Mouse (Mus musculus): ENCODE results near the gene Fam122c. TPM values are rescaled to one million over a fixed set of nuclear protein-coding genes. Genes with fewer than 3 reads are reported as not detected.

The Fam122c gene
- polyA plus RNA-seq, 1 experiment from 2014 or later, result not detected

- 53% methylated on average over 2 of the region's 2 CpGs for WGBS
- no peak overlapping the region for H3K27ac ChIP-seq (replicated peaks; ENCODE audit: low read depth, low read length)
- H3K36me3 ChIP-seq (ENCODE audit: control insufficient read depth, insufficient read depth, low read length), result no peaks in the 10 kb centered on the region
- no peaks in the 10 kb centered on the region for H3K4me1 ChIP-seq (ENCODE audit: control insufficient read depth, insufficient read depth, low read length)
- H3K9ac ChIP-seq (ENCODE audit: low read depth, low read length), result no peak overlapping the region
- no peak overlapping the region for H3K4me3 ChIP-seq (ENCODE audit: low read depth, low read length)
- H3K9me3 ChIP-seq (ENCODE audit: control insufficient read depth, low read length), result no peaks in the 10 kb centered on the region
- ATAC-seq (ENCODE audit: low read depth) (no peak), DNase-seq (ENCODE audit: low spot score) (no peak)
- no peaks in the 10 kb centered on the region for H3K27me3 ChIP-seq (replicated peaks; ENCODE audit: control insufficient read depth, insufficient read depth, low read length)
- H3K4me2 ChIP-seq (ENCODE audit: low read depth, low read length), result no peak overlapping the region
Measured at GRCm38 (mm10) chrX:53341531-53341930, 68.3 kb downstream of the Fam122c start.

GRCm38 (mm10) chrX:53348374-53348773 is 75.2 kb downstream of the Fam122c start:
- H3K4me3 ChIP-seq (ENCODE audit: low read depth, low read length), result no peak overlapping the region
- WGBS, result 86% methylated on average over 4 of the region's 4 CpGs
- no peak overlapping the region for H3K27ac ChIP-seq (replicated peaks; ENCODE audit: low read depth, low read length)
- DNase-seq (ENCODE audit: low spot score) (no peak), ATAC-seq (ENCODE audit: low read depth) (no peak)
- peaks cover 14% of the 10 kb centered on the region for H3K36me3 ChIP-seq (ENCODE audit: control insufficient read depth, insufficient read depth, low read length)
- H3K4me2 ChIP-seq (ENCODE audit: low read depth, low read length), result no peak overlapping the region
- H3K9ac ChIP-seq (ENCODE audit: low read depth, low read length), result no peak overlapping the region
- H3K9me3 ChIP-seq (ENCODE audit: control insufficient read depth, low read length), result no peaks in the 10 kb centered on the region
- H3K4me1 ChIP-seq (ENCODE audit: control insufficient read depth, insufficient read depth, low read length), result no peaks in the 10 kb centered on the region
- H3K27me3 ChIP-seq (replicated peaks; ENCODE audit: control insufficient read depth, insufficient read depth, low read length), result no peaks in the 10 kb centered on the region

- Histone ChIP-seq H3K9ac (ENCODE audit: low read depth, low read length) (no peak overlapping the region), H3K9me3 (ENCODE audit: control insufficient read depth, low read length) (no peaks in the 10 kb centered on the region), H3K27me3 (replicated peaks; ENCODE audit: control insufficient read depth, insufficient read depth, low read length) (no peaks in the 10 kb centered on the region), H3K4me1 (ENCODE audit: control insufficient read depth, insufficient read depth, low read length) (no peaks in the 10 kb centered on the region; the same call in 1 of the 2 replicates), H3K4me3 (ENCODE audit: low read depth, low read length) (no peak overlapping the region), H3K36me3 (ENCODE audit: control insufficient read depth, insufficient read depth, low read length) (no peaks in the 10 kb centered on the region), H3K27ac (replicated peaks; ENCODE audit: low read depth, low read length) (no peak overlapping the region), H3K4me2 (ENCODE audit: low read depth, low read length) (no peak overlapping the region)
- 80% methylated on average over 7 of the region's 7 CpGs for WGBS
- ATAC-seq (ENCODE audit: low read depth) (no peak), DNase-seq (ENCODE audit: low spot score) (no peak)
Measured at GRCm38 (mm10) chrX:53364668-53365383, 91.6 kb downstream of the Fam122c start.

GRCm38 (mm10) chrX:53369534-53370365 is 96.5 kb downstream of the Fam122c start:
- Histone ChIP-seq H3K9ac (ENCODE audit: low read depth, low read length) (peak overlapping the region; percentile 73), H3K4me1 (ENCODE audit: control insufficient read depth, insufficient read depth, low read length) (no peaks in the 10 kb centered on the region; the same call in 1 of the 2 replicates), H3K4me3 (ENCODE audit: low read depth, low read length) (peak overlapping the region; percentile 58), H3K36me3 (ENCODE audit: control insufficient read depth, insufficient read depth, low read length) (no peaks in the 10 kb centered on the region), H3K27ac (replicated peaks; ENCODE audit: low read depth, low read length) (peak overlapping the region; percentile 82), H3K4me2 (ENCODE audit: low read depth, low read length) (peak overlapping the region; percentile 58), H3K27me3 (replicated peaks; ENCODE audit: control insufficient read depth, insufficient read depth, low read length) (no peaks in the 10 kb centered on the region), H3K9me3 (ENCODE audit: control insufficient read depth, low read length) (no peaks in the 10 kb centered on the region)
- ATAC-seq (ENCODE audit: low read depth) (peak; percentile 76), DNase-seq (ENCODE audit: low spot score) (peak; percentile 44)
- 18% methylated on average over 25 of the region's 25 CpGs for WGBS

GRCm38 (mm10) chrX:53370366-53370740 is 97.1 kb downstream of the Fam122c start, which contains the start of gene Mospd1:
Gene Mospd1, minus strand, starts transcription at chrX:53370502.
- peak within 1 kb of the TSS; percentile 58 for H3K4me3 ChIP-seq (ENCODE audit: low read depth, low read length)
- H3K9ac ChIP-seq (ENCODE audit: low read depth, low read length), result peak within 1 kb of the TSS; percentile 73
- no peaks in the 10 kb centered on the region for H3K36me3 ChIP-seq (ENCODE audit: control insufficient read depth, insufficient read depth, low read length)
- 28% methylated on average over 7 of the region's 15 CpGs for WGBS
- no peaks in the 10 kb centered on the region; the same call in 1 of the 2 replicates for H3K4me1 ChIP-seq (ENCODE audit: control insufficient read depth, insufficient read depth, low read length)
- no peaks in the 10 kb centered on the region for H3K9me3 ChIP-seq (ENCODE audit: control insufficient read depth, low read length)
- ATAC-seq (ENCODE audit: low read depth) (peak; percentile 96), DNase-seq (ENCODE audit: low spot score) (peak; percentile 93)
- peak within 1 kb of the TSS; percentile 82 for H3K27ac ChIP-seq (replicated peaks; ENCODE audit: low read depth, low read length)
- peak within 1 kb of the TSS; percentile 58 for H3K4me2 ChIP-seq (ENCODE audit: low read depth, low read length)
- H3K27me3 ChIP-seq (replicated peaks; ENCODE audit: control insufficient read depth, insufficient read depth, low read length), result no peaks in the 10 kb centered on the region

Other genes starting within 250 kb of the Fam122c start
- 13.7 and 13.9 TPM in 2 replicates for gene Plac1, start 33.3 kb upstream of the Fam122c start, polyA plus RNA-seq (2014; fragmentation: Nextera tagmentation; extraction: Ambion mirVana)
- gene Fam122b, start 3.6 kb upstream of the Fam122c start, polyA plus RNA-seq (2014; fragmentation: Nextera tagmentation; extraction: Ambion mirVana), result 18.2 and 19.9 TPM in 2 replicates
- 77.1 and 81.7 TPM in 2 replicates for gene Mospd1, start 97.1 kb downstream of the Fam122c start, polyA plus RNA-seq (2014; fragmentation: Nextera tagmentation; extraction: Ambion mirVana)
- gene Etd, start 161.5 kb downstream of the Fam122c start, polyA plus RNA-seq (2014; fragmentation: Nextera tagmentation; extraction: Ambion mirVana), result not detected in 2 replicates